Mouse (Mus musculus) R1 (cell line): ENCODE measurements around the gene Kcng1.

Experiments used
- DNase-seq: peaks from one replicate; pipeline ENCODE4 v3.0.0-alpha.2; 2018; ENCODE audit warnings: low read depth, low spot score

The Kcng1 gene

GRCm38 (mm10) chr2:168260124-168260523 lies 21.4 kb downstream of the Kcng1 start:
- no peak for DNase-seq

GRCm38 (mm10) chr2:168259046-168259445 lies 22.5 kb downstream of the Kcng1 start:
- no peak for DNase-seq

- DNase-seq: no peak
Observed at GRCm38 (mm10) chr2:168257188-168257587, 24.3 kb downstream of the Kcng1 start.

- no peak for DNase-seq
Observed at GRCm38 (mm10) chr2:168256506-168256905, 25.0 kb downstream of the Kcng1 start.

GRCm38 (mm10) chr2:168253822-168254221 lies 27.7 kb downstream of the Kcng1 start:
- no peak for DNase-seq

- DNase-seq: peak; percentile 98
Observed at GRCm38 (mm10) chr2:168252639-168253292, 28.8 kb downstream of the Kcng1 start.

- DNase-seq: peak; percentile 92
Observed at GRCm38 (mm10) chr2:168250270-168250669, 31.3 kb downstream of the Kcng1 start.

- peak; percentile 79 for DNase-seq
Observed at GRCm38 (mm10) chr2:168248856-168249245, 32.7 kb downstream of the Kcng1 start.

GRCm38 (mm10) chr2:168248167-168248855 lies 33.2 kb downstream of the Kcng1 start:
- DNase-seq: no peak

GRCm38 (mm10) chr2:168245571-168245970 lies 36.0 kb downstream of the Kcng1 start:
- DNase-seq: peak; percentile 58

- DNase-seq: peak; percentile 66
Observed at GRCm38 (mm10) chr2:168243278-168243677, 38.3 kb downstream of the Kcng1 start.

- DNase-seq: no peak
Observed at GRCm38 (mm10) chr2:168242841-168243240, 38.7 kb downstream of the Kcng1 start.

- no peak for DNase-seq
Observed at GRCm38 (mm10) chr2:168238335-168238734, 43.2 kb downstream of the Kcng1 start.

GRCm38 (mm10) chr2:168233286-168233685 lies 48.2 kb downstream of the Kcng1 start:
- peak; percentile 95 for DNase-seq

GRCm38 (mm10) chr2:168231471-168231829 lies 50.1 kb downstream of the Kcng1 start:
- no peak for DNase-seq

GRCm38 (mm10) chr2:168230773-168231470 lies 50.6 kb downstream of the Kcng1 start:
- peak; percentile 50 for DNase-seq

GRCm38 (mm10) chr2:168230026-168230728 lies 51.4 kb downstream of the Kcng1 start, which contains the start of the genes Gm20716, Dpm1 and Mocs3:
Gene Gm20716, minus strand, starts transcription at chr2:168230364.
Gene Dpm1, minus strand, starts transcription at chr2:168230591.
Gene Mocs3, plus strand, starts transcription at chr2:168230622.
- DNase-seq: peak; percentile 94

GRCm38 (mm10) chr2:168229116-168230025 lies 52.2 kb downstream of the Kcng1 start:
- peak; percentile 35 for DNase-seq

- no peak for DNase-seq
Observed at GRCm38 (mm10) chr2:168223326-168223725, 58.2 kb downstream of the Kcng1 start.

GRCm38 (mm10) chr2:168213788-168214397 lies 67.6 kb downstream of the Kcng1 start:
- DNase-seq: peak; percentile 91
